Mouse (Mus musculus) limb, embryonic 12.5 days (tissue): ENCODE results near the gene Gm17428. TPM values are rescaled to one million over a fixed set of nuclear protein-coding genes. Genes with fewer than 3 reads are reported as not detected.
A peak's percentile ranks its signal among the peaks of the same experiment; 100 is the strongest.
"Not testable (repeated sequence)": the region's sequence is repeated elsewhere in the genome, so short reads cannot be mapped to it uniquely, and the experiment has no call there.

Source experiments
- ATAC-seq: fragments of 200-750 bp; cut with Nextera tagmentation; 2 replicates; pipeline ENCODE4 v1.8.0; 2017; ENCODE audit warnings: low read depth, moderate TSS enrichment; ENCODE audit not compliant: insufficient number of reproducible peaks, insufficient read depth, low FRiP score, low TSS enrichment
- H3K27ac ChIP-seq: fragments of 300-500 bp; sonication (generic); 2 replicates; pipeline ENCODE4 v1.5.1; 2016; ENCODE audit warnings: mild to moderate bottlenecking, moderate library complexity
- H3K27me3 ChIP-seq: fragments of 300-500 bp; sonication (generic); 2 replicates; pipeline ENCODE4 v1.6.1; 2016; ENCODE audit warnings: mild to moderate bottlenecking, moderate library complexity
- H3K36me3 ChIP-seq: fragments of 300-500 bp; sonication (generic); 2 replicates; pipeline ENCODE4 v1.6.1; 2016; ENCODE audit warnings: mild to moderate bottlenecking, moderate library complexity
- H3K4me1 ChIP-seq: fragments of 300-500 bp; sonication (generic); replicated peaks from 2 replicates; pipeline ENCODE4 v1.6.1; 2016
- H3K4me2 ChIP-seq: fragments of 300-500 bp; sonication (generic); 2 replicates; pipeline ENCODE4 v1.6.1; 2016; ENCODE audit warnings: mild to moderate bottlenecking, moderate library complexity
- H3K4me3 ChIP-seq: fragments of 300-500 bp; sonication (generic); replicated peaks from 2 replicates; pipeline ENCODE4 v1.5.1; 2016; ENCODE audit warnings: mild to moderate bottlenecking
- H3K9ac ChIP-seq: fragments of 300-500 bp; sonication (generic); replicated peaks from 2 replicates; pipeline ENCODE4 v1.6.1; 2016; ENCODE audit warnings: mild to moderate bottlenecking, moderate library complexity
- H3K9me3 ChIP-seq: fragments of 300-500 bp; sonication (generic); 2 replicates; pipeline ENCODE4 v1.6.1; 2016; ENCODE audit warnings: mild to moderate bottlenecking, moderate library complexity
- WGBS: fragments of 180-500 bp; shearing (Covaris S2); methylation state at CpG from one replicate; pipeline ENCODE4 v1.1.7; 2016; 5-methylcytosine and 5-hydroxymethylcytosine counted together
- polyA plus RNA-seq: library from polyadenylated mRNA; unstranded; fragments of >200 nt; fragmentation: Nextera tagmentation; extraction: Ambion mirVana; gene quantifications from 2 replicates; pipeline ENCODE4 v1.2.1, GENCODE M21; 2016

Gm17428 gene
- polyA plus RNA-seq, 1 experiment from 2014 or later, result not detected

GRCm38 (mm10) chr14:54993636-54994035 is 16.9 kb downstream of the Gm17428 start:
- 83% methylated on average over 10 of the region's 10 CpGs for WGBS
- ATAC-seq, result no peak
- Histone ChIP-seq H3K9me3 (no peaks in the 10 kb centered on the region), H3K4me1 (peaks cover 18% of the 10 kb centered on the region), H3K27ac (no peak overlapping the region), H3K27me3 (no peaks in the 10 kb centered on the region), H3K4me2 (no peak overlapping the region), H3K4me3 (no peak overlapping the region), H3K36me3 (no peaks in the 10 kb centered on the region), H3K9ac (no peak overlapping the region)

GRCm38 (mm10) chr14:54994136-54994868 is 17.6 kb downstream of the Gm17428 start, which contains the start of gene Myh7:
Myh7 (minus strand) TSS chr14:54994626.
- Histone ChIP-seq H3K36me3 (no peaks in the 10 kb centered on the region), H3K4me2 (no peak within 1 kb of the TSS), H3K27ac (peak within 1 kb of the TSS; percentile 50; the same call in 1 of the 2 replicates), H3K27me3 (no peaks in the 10 kb centered on the region), H3K4me3 (no peak within 1 kb of the TSS), H3K9me3 (no peaks in the 10 kb centered on the region), H3K4me1 (peaks cover 18% of the 10 kb centered on the region), H3K9ac (no peak within 1 kb of the TSS)
- ATAC-seq, result no peak
- 66% methylated on average over 11 of the region's 11 CpGs for WGBS

GRCm38 (mm10) chr14:54994869-54995186 is 18.1 kb downstream of the Gm17428 start:
- ATAC-seq, result peak; percentile 22; the same call in 1 of the 2 replicates

GRCm38 (mm10) chr14:54995457-54996138 is 18.9 kb downstream of the Gm17428 start:
- ATAC-seq, result no peak
- Histone ChIP-seq H3K9ac (no peak overlapping the region), H3K9me3 (no peaks in the 10 kb centered on the region), H3K36me3 (no peaks in the 10 kb centered on the region), H3K27me3 (no peaks in the 10 kb centered on the region), H3K27ac (peak overlapping the region; percentile 50; the same call in 1 of the 2 replicates), H3K4me2 (no peak overlapping the region), H3K4me1 (peaks cover 18% of the 10 kb centered on the region), H3K4me3 (no peak overlapping the region)
- WGBS, result 60% methylated on average over 14 of the region's 14 CpGs

More at GRCm38 (mm10) chr14:54994869-54995186, 18.1 kb downstream of the Gm17428 start:
- no peaks in the 10 kb centered on the region for H3K9me3 ChIP-seq
- H3K36me3 ChIP-seq, result no peaks in the 10 kb centered on the region
- no peaks in the 10 kb centered on the region for H3K27me3 ChIP-seq
- H3K4me2 ChIP-seq, result no peak overlapping the region
- no peak overlapping the region for H3K27ac ChIP-seq
- H3K4me3 ChIP-seq, result no peak overlapping the region
- peaks cover 18% of the 10 kb centered on the region for H3K4me1 ChIP-seq
- H3K9ac ChIP-seq, result no peak overlapping the region

GRCm38 (mm10) chr14:54996793-54997192 is 20.1 kb downstream of the Gm17428 start:
- no peak overlapping the region for H3K4me2 ChIP-seq
- no peaks in the 10 kb centered on the region for H3K27me3 ChIP-seq
- peaks cover 18% of the 10 kb centered on the region for H3K4me1 ChIP-seq
- no peak overlapping the region for H3K4me3 ChIP-seq
- 57% methylated on average over 9 of the region's 9 CpGs for WGBS
- H3K9me3 ChIP-seq, result no peaks in the 10 kb centered on the region
- H3K36me3 ChIP-seq, result no peaks in the 10 kb centered on the region
- H3K27ac ChIP-seq, result peak overlapping the region; percentile 53; the same call in 1 of the 2 replicates
- no peak overlapping the region for H3K9ac ChIP-seq
- peak; percentile 23; the same call in 1 of the 2 replicates for ATAC-seq

GRCm38 (mm10) chr14:54997297-54997696 is 20.6 kb downstream of the Gm17428 start:
- Histone ChIP-seq H3K4me1 (peaks cover 18% of the 10 kb centered on the region), H3K9me3 (no peaks in the 10 kb centered on the region), H3K9ac (no peak overlapping the region), H3K27me3 (no peaks in the 10 kb centered on the region), H3K27ac (peak overlapping the region; percentile 53; the same call in 1 of the 2 replicates), H3K4me2 (no peak overlapping the region), H3K36me3 (no peaks in the 10 kb centered on the region), H3K4me3 (no peak overlapping the region)
- ATAC-seq, result peak; percentile 52; the same call in 1 of the 2 replicates
- 64% methylated on average over 4 of the region's 4 CpGs for WGBS

- no peak overlapping the region for H3K4me2 ChIP-seq
- no peak overlapping the region for H3K9ac ChIP-seq
- no peaks in the 10 kb centered on the region for H3K27me3 ChIP-seq
- no peak overlapping the region for H3K27ac ChIP-seq
- ATAC-seq, result no peak
- no peaks in the 10 kb centered on the region for H3K36me3 ChIP-seq
- peaks cover 18% of the 10 kb centered on the region for H3K4me1 ChIP-seq
- no peaks in the 10 kb centered on the region for H3K9me3 ChIP-seq
- no peak overlapping the region for H3K4me3 ChIP-seq
These were observed 21.9 kb downstream of the Gm17428 start for GRCm38 (mm10) chr14:54998680-54999079.

GRCm38 (mm10) chr14:54999868-55000267 is 23.1 kb downstream of the Gm17428 start:
- not testable (repeated sequence) for H3K4me1 ChIP-seq, ATAC-seq, H3K36me3 ChIP-seq, H3K4me2 ChIP-seq, H3K9me3 ChIP-seq, H3K27me3 ChIP-seq, H3K27ac ChIP-seq, H3K9ac ChIP-seq, H3K4me3 ChIP-seq
- WGBS, result 88% methylated on average over 5 of the region's 5 CpGs

- ATAC-seq, result no peak
- Histone ChIP-seq H3K27ac (no peak overlapping the region), H3K36me3 (no peaks in the 10 kb centered on the region), H3K4me3 (no peak overlapping the region), H3K9me3 (no peaks in the 10 kb centered on the region), H3K4me2 (no peak overlapping the region), H3K4me1 (peaks cover under 1% of the 10 kb centered on the region; the same call in 1 of the 2 replicates), H3K27me3 (no peaks in the 10 kb centered on the region), H3K9ac (no peak overlapping the region)
- 83% methylated on average over 6 of the region's 6 CpGs for WGBS
These were observed 24.1 kb downstream of the Gm17428 start for GRCm38 (mm10) chr14:55000814-55001213.

GRCm38 (mm10) chr14:55001446-55001845 is 24.7 kb downstream of the Gm17428 start:
- Histone ChIP-seq H3K36me3 (no peaks in the 10 kb centered on the region), H3K4me1 (no peaks in the 10 kb centered on the region; the same call in 1 of the 2 replicates), H3K27me3 (no peaks in the 10 kb centered on the region), H3K4me3 (no peak overlapping the region), H3K9me3 (no peaks in the 10 kb centered on the region), H3K27ac (no peak overlapping the region), H3K4me2 (no peak overlapping the region), H3K9ac (no peak overlapping the region)
- WGBS, result 97% methylated on average over 2 of the region's 2 CpGs
- ATAC-seq, result no peak

- ATAC-seq, result no peak
These were observed 25.4 kb downstream of the Gm17428 start for GRCm38 (mm10) chr14:55001938-55002686.

More at GRCm38 (mm10) chr14:55001938-55002686, 25.4 kb downstream of the Gm17428 start:
- Histone ChIP-seq H3K27ac (0 out of 2 replicates have a peak overlapping the region, but pooled peaks have one; percentile 29), H3K4me1 (no peaks in the 10 kb centered on the region; the same call in 1 of the 2 replicates), H3K36me3 (no peaks in the 10 kb centered on the region), H3K27me3 (no peaks in the 10 kb centered on the region), H3K9ac (no peak overlapping the region), H3K4me3 (no peak overlapping the region), H3K9me3 (no peaks in the 10 kb centered on the region), H3K4me2 (no peak overlapping the region)
- WGBS, result 48% methylated on average over 12 of the region's 12 CpGs
